Mouse (Mus musculus) cerebellum, adult 8-10 months (tissue): ENCODE measurements at regions not wholly inside any gene's neighbourhood (a gene's known extent, or its start where the extent isn't known, plus 50 kb on each side); places are given as distances from the start of the nearest gene placed in this dataset.

Source experiments
- DNase-seq: peaks from one replicate; pipeline ENCODE4 v3.0.0; 2022

GRCm38 (mm10) chr16:93048418-93048932 is 222.5 kb upstream of the Runx1 start:
- peak; percentile 6 for DNase-seq

DNA sequence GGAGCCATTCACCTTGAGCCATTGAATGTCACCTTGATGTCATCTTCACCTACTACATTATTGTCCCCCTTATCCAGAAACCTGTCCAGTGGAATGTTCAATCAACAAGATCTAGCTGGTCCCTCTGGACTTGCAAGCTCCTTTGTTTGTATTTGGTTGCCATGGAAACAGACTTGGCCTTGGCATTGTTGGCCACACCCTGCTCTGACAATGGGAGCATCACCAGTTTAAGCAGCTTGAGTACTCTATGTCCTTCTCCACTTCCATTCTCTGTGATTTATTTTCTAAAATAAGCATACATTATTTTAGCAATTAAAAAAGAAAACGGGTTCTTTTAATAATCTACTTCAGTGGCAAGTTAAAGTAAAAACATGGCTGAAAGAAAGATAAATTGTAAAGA is 221.6 kb upstream of the Runx1 start:
- DNase-seq, result no peak

DNA sequence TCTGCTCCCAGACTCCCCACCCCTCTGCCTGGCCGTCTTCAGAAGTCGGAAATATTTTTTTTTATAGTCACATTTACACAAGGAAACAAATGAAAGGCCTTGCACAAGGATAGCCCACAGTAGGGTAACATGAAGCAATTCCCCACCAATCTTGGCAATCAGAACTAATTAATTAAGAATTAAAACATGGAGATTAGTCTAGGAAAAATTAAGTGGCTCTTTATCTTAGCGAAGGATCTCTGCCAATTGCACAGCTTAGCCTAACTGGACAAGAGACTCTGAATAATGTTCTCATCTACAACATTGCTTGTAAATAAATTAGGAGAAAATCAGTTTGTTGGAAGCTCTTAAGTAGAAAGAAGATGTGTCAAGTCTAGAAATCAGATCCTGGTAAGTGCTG is 220.3 kb upstream of the Runx1 start:
- no peak for DNase-seq

DNA sequence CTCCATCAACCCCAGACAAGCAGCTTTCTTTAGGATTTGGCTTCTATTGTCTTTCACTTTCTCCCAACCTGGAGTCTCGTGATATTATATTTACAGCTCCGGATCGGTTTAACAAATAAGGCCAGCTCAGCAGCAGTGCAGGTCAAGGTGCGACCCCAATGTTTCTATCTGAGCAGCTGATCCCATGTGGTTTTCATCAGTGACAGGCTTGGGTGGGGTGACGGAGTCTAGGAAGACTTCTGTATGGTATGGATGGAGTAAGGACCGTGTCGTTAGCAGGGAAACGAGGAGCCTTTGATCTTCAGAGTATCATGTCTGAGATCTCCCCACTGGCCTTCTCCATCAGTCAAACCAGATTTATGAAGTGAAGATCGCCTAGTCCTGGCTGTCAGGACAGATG is 217.4 kb upstream of the Runx1 start:
- DNase-seq, result no peak

GRCm38 (mm10) chr16:93042941-93043340 is 217.0 kb upstream of the Runx1 start:
- DNase-seq, result no peak

- no peak for DNase-seq
Observed at GRCm38 (mm10) chr16:93042491-93042890, 216.5 kb upstream of the Runx1 start.

GRCm38 (mm10) chr16:93041887-93042286 is 215.9 kb upstream of the Runx1 start:
- no peak for DNase-seq

GRCm38 (mm10) chr16:93041399-93041798 is 215.4 kb upstream of the Runx1 start:
- no peak for DNase-seq

DNA sequence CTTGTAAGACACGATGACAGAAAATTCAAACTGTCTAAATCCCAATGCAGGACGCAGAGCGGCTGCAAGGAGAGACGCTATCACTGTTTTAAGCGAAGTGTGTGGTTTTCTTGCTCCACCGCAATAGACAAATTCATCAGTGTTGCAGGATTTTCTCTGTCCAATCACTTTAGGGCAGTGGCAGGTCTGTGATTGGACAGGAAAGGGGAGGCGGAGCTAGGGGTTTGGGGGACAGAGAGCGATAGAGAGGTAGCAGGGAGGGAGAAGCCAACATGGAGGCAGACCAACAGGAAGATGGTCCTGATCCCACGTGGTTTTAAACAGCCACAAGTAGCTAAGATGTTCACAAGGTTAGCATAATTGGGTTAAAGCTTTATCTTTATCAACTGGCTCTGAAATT is 209.7 kb upstream of the Runx1 start:
- no peak for DNase-seq

DNA sequence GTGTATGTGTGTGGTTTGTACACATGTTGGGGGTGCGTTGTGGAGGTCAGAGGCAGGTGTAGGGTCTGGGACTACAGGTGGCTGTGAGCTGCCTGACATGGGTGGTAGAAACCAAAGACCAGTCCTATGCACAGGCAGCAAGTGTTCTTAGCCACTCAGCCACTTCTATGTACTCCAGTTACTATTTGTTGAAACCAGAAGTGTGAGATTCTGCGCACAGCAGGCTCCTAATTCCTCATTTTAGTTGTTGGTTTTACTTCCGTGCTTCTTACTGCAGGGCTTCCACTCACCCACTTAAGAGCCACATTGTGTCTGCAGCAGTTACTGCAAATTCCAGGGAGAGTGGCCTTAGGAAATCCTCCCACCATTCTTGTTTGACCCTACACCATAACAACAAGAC is 208.0 kb upstream of the Runx1 start:
- DNase-seq, result no peak

DNA sequence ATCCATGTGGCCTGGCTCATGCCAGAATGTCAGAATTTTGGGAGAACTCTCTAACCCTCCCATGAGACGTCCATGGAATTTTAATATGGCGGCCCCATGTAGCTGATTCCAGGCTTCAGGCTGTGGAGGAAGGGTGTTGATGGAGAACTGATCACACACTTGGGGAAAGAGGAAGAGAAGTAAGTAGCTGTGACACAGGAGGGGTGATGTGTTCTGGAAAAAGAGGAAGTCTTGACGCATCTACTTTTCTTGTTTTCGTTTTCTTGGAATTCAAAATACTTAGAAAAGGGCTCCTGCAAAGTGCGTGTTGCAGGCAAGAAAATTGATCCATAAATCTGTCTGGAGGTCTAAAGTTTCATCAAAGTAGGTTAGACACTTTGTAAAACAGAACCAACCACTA is 205.7 kb upstream of the Runx1 start:
- DNase-seq, result no peak

DNA sequence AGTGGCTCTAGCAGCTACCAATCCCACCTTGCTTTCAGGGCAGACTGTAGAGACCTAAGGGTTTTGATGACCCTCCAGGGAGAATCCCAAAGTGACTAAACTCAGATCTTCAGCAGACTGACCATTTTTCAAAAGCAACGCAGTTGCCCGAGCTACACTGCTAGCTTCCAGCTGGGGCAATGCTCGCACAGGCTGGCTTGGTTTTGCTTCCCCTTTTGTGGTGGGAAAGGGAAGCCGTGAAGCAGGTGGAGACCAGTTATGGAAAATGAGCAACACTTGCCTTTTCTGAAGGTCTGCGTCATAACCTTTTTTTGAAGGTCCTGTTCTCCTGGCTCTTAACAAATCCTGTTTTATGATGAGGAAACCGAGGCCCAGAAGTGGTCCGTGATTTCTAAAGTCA is 202.7 kb upstream of the Runx1 start:
- DNase-seq, result no peak

DNA sequence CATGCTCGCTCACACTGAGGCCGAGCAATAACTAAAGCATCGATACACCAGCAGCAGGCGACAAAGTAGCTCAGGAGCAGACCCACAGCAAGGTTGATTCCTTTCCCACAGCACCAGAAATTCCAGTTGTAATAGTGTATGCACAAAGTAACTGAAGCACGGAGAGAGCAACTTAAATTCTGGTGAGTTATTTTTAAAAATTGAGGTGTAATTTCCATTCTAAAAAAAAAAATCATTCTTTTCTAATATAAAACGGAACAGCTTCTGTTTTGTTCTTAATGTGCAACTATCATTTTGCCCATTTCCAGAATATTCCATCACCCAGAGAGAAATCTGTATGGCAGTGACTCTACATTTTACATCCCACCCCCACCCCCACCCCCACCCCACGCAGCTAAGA is 202.1 kb upstream of the Runx1 start:
- DNase-seq, result no peak

GRCm38 (mm10) chr16:93026094-93026648 is 200.2 kb upstream of the Runx1 start:
- DNase-seq, result no peak

DNA sequence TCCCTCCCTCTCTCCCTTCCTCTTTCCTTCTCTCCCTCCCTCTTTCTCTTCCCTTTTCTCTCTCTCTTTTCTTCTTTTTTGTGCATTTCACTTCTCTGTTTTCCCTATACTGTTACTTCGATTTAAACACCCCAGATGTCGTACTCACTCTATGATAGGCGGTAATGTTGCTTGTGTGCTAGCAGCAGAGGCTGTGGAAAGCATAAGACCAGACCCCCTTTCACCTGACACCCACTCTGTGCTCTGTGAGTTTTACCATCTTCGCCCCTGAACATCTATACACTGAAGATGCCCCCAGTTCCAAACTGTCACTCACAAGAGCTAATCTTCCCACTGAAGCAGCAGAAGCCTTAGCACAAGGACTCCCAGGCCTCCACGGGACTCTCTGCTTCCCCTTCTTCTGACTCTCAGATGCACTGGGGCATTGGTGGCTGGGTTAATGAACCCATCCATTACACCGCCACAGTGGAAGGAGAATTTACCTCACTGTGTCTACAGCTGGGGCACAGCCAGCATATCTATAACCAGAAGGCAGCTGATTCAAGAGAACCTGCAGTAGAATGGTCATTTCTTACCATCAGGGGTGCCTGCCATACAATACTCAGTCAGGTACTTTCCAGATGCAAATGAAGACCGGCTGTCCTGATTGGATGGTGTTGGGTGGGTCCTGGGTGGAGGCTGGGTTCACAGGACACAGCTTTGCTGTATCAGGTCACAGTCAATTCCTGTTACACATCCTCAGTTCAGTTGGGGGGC is 194.0 kb upstream of the Runx1 start:
- no peak for DNase-seq

DNA sequence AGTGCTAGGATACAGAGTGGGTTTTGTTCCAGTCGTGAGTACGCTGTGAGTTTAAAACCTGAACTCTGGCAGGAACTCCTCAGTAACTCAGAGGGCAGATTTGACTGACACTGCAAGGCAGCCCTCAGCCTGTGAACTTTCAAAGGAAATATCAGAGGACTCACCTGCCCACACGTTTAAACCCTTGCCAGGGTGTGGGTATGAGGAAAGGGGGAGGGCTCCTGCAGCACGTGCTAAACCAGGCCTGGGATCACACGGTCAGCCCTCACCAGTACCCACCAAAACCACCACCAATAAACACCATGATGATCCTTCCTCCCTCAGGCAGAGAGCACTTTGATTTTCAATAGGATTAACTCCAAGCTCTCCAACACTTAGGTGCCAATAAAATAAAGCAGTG is 192.8 kb upstream of the Runx1 start:
- no peak for DNase-seq

DNA sequence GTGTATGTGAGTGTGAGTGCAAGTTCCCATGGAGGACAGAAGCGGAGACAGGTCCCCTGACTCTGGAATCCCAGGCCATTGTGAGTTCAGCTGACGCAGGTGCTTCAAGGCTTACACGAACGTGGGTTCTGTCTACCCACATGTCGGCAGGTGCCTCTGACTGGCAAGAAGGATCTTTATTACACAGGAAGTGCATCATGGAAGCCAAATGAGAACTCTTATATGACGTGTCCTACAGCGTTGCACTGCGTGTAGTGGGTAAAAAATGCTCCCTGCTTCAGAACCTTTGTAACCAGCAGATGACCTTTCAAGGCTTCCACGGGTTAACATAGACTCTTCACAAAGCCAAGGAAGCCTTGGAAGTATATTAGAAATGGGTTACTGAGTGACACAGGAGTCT is 191.1 kb upstream of the Runx1 start:
- DNase-seq, result no peak

DNA sequence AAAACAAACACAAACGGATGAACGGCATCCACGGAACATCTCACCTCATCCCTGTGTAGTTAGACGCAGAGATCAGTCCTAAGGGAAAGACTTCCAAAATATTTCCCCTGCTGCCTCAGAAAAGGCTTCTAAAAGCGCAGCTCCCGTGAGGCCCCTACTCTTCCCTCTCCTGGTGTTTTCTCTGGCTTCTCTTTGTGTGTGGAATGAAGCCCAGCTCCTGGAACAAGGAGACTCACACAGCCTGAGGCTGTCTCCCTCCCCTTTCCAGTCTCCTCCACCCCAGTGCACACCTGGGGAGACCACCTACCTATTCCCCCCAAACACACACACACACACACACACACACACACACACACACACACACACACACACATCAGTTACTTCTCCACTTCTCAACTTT is 189.7 kb upstream of the Runx1 start:
- no peak for DNase-seq

GRCm38 (mm10) chr16:93014991-93015390 is 189.0 kb upstream of the Runx1 start:
- no peak for DNase-seq

GRCm38 (mm10) chr16:93013881-93014280 is 187.9 kb upstream of the Runx1 start:
- no peak for DNase-seq

GRCm38 (mm10) chr16:93013256-93013655 is 187.3 kb upstream of the Runx1 start:
- no peak for DNase-seq

GRCm38 (mm10) chr16:93011474-93011873 is 185.5 kb upstream of the Runx1 start:
- no peak for DNase-seq

DNA sequence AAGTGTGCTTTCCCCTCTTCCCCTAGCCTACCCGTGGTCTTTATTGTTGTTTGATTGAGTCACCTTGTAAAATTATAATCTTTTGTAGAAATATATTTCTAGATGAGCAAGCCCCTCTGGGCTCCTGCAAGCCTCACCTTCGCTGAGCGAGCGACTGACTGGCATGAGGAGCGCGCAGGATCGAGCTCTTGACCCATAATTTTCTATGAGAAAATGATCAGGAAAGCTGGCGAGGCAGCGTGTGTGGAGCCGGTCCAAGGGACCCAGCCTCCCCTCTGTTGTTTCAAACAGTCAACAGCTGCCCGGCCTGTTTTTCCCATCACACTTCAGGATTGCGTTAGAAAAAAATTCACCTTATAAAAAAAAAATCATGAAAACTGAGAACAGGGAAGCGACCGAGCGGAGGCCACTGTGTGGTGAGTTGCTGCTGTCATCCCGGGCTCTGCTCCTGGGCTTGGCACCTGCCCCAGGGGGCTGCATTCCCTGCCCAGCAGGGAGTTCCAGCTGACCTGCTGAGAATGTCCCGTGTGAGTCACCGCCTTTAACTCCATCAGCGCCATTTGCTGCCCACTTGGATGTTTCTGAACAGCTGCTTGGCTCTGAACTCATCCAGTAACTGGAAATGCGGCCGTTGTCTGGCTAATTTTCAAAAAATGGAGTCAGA is 180.5 kb upstream of the Runx1 start:
- DNase-seq, result no peak

GRCm38 (mm10) chr16:93005470-93005869 is 179.5 kb upstream of the Runx1 start:
- DNase-seq, result no peak
